Mouse (Mus musculus): ENCODE measurements around the gene Gm11011.
"Not testable (repeated sequence)": the region's sequence is repeated elsewhere in the genome, so short reads cannot be mapped to it uniquely, and the experiment has no call there.

The Gm11011 gene

DNA sequence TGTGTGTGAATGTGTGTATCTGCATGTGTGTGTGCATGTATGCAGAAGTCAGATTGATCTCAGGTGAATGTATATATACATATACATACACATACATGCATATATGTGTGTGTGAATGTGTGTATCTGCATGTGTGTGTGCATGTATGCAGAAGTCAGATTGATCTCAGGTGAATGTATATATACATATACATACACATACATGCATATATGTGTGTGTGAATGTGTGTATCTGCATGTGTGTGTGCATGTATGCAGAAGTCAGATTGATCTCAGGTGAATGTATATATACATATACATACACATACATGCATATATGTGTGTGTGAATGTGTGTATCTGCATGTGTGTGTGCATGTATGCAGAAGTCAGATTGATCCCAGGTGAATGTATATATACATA, at the start of gene Gm11011:
Gene Gm11011 (minus strand): TSS at position 101 of the 400 bp plus-strand sequence.
- not testable (repeated sequence) for DNase-seq (ENCODE audit: inconsistent age in 2 of 2, low spot score in 1 of 2)

GRCm38 (mm10) chr2:169636414-169636813, 48.9 kb upstream of the Gm11011 start:
- DNase-seq (ENCODE audit: inconsistent age in 2 of 2, low spot score in 1 of 2): peak in 1 of 2 experiments; percentile 59

GRCm38 (mm10) chr2:169635428-169635827, 47.9 kb upstream of the Gm11011 start:
- DNase-seq (ENCODE audit: inconsistent age in 2 of 2, low spot score in 1 of 2): peak in 1 of 2 experiments; percentile 59

DNA sequence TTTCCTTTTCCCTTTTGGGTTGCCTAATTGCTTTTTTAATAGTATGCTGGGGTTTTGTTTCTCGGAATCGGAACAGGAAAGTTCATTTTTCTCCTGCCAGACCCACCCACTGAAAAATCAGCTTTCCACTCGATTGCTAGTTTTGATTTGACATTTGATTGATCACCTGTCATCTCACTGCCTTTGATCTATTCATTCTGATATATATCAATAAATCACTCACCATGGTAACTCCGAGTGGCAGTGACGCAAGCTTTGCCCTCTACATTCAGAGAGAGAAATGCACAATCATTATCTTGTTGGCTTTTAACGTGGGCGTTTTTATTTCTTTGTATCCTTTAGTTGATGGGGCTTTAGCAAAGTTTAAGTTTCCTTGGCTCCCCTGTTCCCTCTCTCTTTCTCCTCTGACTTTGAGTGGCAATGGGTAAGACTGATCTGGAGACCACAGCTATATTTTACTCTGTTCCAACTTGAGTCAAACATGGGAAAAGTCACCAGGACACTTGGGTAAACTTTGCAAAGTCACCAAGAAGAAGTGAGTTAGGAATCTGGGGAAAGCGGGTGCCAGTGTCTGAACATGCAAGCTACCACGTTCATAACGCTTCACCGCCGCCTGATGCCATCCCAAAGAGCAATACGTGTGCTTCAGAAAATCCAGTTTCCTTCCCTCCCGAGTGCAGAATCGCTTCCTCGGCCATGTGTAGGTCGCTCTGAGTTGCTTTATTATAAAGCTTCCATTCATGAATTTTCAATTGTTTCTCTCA, 47.3 kb upstream of the Gm11011 start:
- DNase-seq (ENCODE audit: inconsistent age in 2 of 2, low spot score in 1 of 2): peak in 1 of 2 experiments; percentile 64

DNA sequence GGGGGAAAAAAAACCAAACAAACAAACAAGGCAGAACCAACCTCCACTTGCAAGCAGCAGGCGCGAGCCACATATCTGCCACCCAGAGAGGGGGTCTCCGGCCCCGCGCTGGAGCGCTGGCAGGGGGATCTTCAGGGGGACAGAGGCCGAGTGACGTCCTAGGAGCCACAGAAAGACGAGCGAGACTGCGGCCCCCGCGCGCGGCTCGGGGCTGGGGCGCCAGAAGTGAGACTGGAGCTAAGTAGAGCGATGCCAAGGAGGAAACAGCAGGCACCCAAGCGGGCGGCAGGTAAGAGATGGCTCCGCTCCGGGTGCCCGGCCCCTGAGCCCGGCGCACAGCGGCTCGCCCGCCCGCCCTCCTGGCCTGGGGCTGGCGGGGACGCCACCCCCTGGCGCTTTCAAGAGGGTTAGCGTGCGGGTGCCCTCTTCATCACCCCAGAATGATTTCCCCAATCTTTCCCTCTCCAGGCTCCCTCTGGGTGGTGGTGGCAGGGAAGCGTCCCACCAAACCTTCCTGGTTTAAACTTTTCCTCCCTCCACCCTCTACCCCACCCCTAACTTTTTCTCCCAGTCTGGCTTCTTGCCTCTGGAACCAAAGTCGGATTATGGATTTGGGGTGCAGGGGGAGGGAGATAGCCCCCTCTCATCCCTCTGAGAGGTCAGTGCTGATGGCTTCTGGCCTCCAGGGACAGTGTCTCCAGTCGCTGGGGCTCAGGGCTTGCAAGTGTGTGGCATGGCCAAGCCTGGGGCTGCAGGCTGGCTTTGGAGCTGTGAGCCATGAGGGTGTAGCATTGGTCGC, 46.1 kb upstream of the Gm11011 start:
- DNase-seq (ENCODE audit: inconsistent age in 2 of 2, low spot score in 1 of 2): peak; percentile 43 to 74

DNA sequence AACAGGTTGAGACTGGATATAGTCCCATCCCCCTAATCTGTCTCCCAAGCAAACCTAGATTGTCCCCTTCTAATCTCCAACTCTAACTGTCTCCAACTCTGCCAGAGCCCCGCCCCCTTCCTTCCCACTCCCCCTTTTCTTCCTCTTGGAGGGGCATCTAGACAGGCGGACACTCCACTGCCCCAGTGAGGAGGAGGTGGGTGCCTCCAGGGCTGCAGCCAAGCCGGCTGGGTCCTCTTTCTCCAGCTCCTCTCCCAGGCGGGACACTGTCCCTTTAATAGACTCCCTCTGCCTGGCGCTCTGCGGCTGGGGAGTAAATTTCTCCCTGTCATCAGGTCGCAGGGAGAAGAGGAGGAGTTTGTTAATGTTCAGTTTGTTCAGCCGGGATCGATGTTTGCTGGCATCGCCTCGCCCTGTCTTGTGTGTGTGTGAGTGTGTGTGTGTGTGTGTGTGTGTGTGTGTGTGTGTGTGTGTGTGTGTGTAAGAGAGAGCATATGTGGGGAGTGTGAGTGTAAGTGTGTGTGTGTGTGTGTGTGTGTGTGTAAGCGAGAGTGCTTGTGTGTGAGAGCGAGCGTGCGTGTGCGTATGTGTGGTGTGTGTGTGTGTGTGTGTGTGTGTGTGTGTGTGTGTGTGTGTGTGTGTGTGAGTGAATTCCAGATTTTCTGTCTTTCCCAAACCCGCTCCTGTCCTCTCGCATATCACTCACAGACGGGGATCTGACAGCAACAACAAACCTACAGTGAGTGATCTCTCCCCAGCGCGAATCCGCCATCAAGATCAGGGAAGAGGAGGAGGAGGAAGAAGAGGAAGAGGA, 45.0 kb upstream of the Gm11011 start, which contains the start of gene Tshz2:
Gene Tshz2 (plus strand): TSS at position 676 of the 814 bp plus-strand sequence.
- DNase-seq (ENCODE audit: inconsistent age in 2 of 2, low spot score in 1 of 2): peak; percentile 68 to 82

DNA sequence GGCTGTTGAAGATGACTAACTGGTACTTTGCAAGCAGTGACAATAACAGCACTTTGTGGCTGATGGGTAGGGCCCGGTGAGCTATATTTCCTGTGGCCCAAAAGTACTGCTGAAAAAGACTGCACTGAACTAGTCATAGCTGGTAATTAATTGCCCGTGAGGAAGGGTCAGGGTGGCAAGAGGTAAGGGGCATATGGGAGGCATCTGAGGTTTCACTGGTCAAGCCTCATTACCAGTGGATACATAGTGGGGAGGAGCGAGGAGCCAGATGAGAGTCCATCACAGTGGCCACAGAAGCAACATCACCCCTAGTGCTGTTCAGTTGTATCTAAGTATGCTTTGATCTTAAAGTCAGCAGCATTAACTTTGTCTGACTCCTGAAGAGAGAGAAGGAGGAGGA, 42.5 kb upstream of the Gm11011 start:
- DNase-seq (ENCODE audit: inconsistent age in 2 of 2, low spot score in 1 of 2): no peak

- peak; percentile 33 to 66 for DNase-seq (ENCODE audit: inconsistent age in 2 of 2, low spot score in 1 of 2)
Observed at GRCm38 (mm10) chr2:169621201-169621710, 33.7 kb upstream of the Gm11011 start.

GRCm38 (mm10) chr2:169615998-169616397, 28.5 kb upstream of the Gm11011 start:
- DNase-seq (ENCODE audit: inconsistent age in 2 of 2, low spot score in 1 of 2): no peak

DNA sequence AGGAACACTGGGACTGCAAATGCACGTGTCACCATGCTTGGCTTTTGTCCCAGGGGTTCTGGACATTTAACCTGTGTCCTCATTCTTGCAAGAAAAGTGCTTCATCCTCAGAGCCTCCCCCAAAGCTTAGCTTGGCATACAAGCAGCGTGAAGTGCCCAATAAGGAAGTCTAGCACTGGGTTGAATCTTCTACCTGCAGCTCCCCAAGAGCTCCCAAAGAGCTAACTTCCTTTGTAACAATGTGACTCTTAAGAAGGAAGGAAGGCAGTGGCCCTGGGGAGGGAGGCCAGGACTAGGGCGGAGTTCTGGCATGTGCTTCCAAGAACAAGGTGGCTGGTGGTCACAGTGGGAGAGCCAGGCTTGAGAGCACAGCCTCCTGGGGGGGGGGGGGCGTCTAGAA, 27.1 kb upstream of the Gm11011 start:
- DNase-seq (ENCODE audit: inconsistent age in 2 of 2, low spot score in 1 of 2): no peak

- no peak for DNase-seq (ENCODE audit: inconsistent age in 2 of 2, low spot score in 1 of 2)
Observed at GRCm38 (mm10) chr2:169611557-169611956, 24.0 kb upstream of the Gm11011 start.

- no peak for DNase-seq (ENCODE audit: inconsistent age in 2 of 2, low spot score in 1 of 2)
Observed at GRCm38 (mm10) chr2:169610882-169611281, 23.3 kb upstream of the Gm11011 start.

DNA sequence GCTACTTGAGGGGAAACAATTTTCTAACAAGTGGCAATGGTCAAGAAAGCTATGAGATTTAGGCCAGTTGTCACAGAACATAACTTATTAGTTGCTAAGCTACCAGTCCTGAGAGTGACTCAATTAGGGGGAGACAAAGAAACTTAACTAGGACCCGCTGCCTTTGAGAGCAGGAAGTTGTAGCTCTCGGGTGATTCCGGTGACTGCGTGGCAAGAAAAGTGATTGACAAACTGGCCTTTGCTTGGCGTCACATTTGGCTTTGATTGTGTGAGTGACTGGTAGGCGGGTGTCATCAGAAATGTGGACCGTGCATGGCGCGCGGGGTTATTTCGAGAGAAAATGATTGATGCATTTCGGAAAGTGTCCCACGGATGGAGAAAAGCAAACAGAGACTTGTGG, 22.4 kb upstream of the Gm11011 start:
- no peak for DNase-seq (ENCODE audit: inconsistent age in 2 of 2, low spot score in 1 of 2)

- no peak for DNase-seq (ENCODE audit: inconsistent age in 2 of 2, low spot score in 1 of 2)
Observed at GRCm38 (mm10) chr2:169607787-169608186, 20.2 kb upstream of the Gm11011 start.

DNA sequence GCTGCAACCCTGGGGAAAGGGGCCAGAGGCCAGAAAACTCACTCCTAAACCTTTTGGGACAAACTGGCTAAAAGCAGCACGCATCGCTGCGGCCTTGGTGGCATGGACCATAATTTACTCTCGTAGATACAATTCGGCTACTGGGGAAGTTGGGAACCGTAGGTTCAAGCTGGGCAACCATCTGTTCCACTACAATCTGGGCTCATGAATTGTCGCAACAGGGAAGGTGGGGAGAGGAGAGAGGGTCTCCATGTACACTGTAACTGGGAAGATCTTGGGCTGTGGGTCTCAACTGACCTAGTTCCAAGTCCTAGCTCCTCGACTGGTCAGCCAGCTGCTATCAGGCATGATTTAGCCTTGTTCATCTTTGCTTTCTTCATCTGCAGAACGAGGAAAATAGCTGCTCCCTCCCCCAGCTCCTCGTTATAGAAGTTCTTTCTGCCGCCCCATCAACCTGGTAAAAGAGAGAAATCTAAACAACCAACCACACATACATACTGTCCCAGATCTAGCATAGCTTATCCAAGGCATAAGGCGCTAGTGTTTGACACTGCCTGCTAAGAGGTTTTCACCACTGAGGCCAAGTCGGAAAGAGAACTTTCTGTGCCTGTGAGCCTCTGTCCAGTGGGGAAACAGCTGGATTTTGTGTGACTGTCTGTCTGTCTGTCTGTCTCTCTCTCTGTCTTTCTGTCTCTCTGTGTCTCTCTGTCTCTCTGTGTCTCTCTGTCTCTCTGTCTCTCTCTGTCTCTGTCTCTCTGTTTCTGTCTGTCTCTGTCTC, 19.5 kb upstream of the Gm11011 start:
- DNase-seq (ENCODE audit: inconsistent age in 2 of 2, low spot score in 1 of 2): no peak

- no peak for DNase-seq (ENCODE audit: inconsistent age in 2 of 2, low spot score in 1 of 2)
Observed at GRCm38 (mm10) chr2:169600163-169600562, 12.6 kb upstream of the Gm11011 start.

GRCm38 (mm10) chr2:169599591-169599990, 12.0 kb upstream of the Gm11011 start:
- no peak for DNase-seq (ENCODE audit: inconsistent age in 2 of 2, low spot score in 1 of 2)

GRCm38 (mm10) chr2:169597971-169598370, 10.4 kb upstream of the Gm11011 start:
- DNase-seq (ENCODE audit: inconsistent age in 2 of 2, low spot score in 1 of 2): no peak

DNA sequence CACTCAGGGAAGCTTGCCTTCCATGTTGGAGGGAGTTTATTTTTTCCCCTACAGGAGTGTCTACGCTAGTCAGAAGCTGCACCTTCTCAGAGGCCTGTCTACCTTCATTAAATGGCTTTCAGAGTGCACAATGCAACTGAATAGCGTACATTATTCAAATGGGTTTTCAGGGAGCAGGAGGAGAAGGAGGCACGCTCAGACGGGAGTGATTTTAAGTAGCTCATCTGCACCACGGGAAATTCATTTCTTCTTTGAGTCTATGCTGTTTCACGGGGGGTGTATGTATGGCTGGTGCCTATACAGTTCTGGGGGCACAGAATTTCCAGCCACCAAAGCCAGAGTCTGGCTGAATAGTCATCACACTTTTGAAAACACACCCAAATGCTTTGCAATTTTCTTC, 9.8 kb upstream of the Gm11011 start:
- DNase-seq (ENCODE audit: inconsistent age in 2 of 2, low spot score in 1 of 2): no peak

DNA sequence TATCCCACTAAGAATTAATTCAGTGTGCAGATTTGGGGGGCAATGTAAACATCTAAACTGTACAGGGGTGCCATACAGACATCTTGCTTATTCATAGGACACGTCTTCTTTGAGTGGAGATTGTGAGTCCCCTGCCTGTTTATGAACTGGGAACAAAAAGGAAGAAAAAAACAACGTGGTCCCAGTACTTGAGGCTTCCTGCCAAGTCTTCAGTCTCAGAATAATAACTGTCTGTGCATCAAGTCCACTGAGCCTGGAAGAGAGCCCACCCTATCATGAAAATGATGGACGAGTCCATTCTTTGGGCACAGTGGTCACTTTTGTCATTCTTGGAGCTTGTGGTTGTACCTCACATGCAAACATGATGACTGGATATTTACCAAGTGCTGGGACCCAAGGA, 6.2 kb upstream of the Gm11011 start:
- no peak for DNase-seq (ENCODE audit: inconsistent age in 2 of 2, low spot score in 1 of 2)

All from adrenal gland, adult (tissue).